Mouse (Mus musculus): ENCODE measurements around the gene Tnnt3. TPM values are rescaled to one million over a fixed set of nuclear protein-coding genes. Genes with fewer than 3 reads are reported as not detected.

Gene Tnnt3
- polyA plus RNA-seq, 1 experiment: not detected

- TF ChIP-seq TAL1 (IDR thresholded peaks at IDR 0.05; ENCODE audit: low read length) (no peak), GATA1 (IDR thresholded peaks at IDR 0.05; ENCODE audit: low read length) (no peak)
- Histone ChIP-seq H3K27me3 (ENCODE audit: control insufficient read depth) (no peaks in the 10 kb centered on the region), H3K4me3 (replicated peaks) (no peak overlapping the region), H3K36me3 (ENCODE audit: control insufficient read depth) (no peaks in the 10 kb centered on the region), H3K4me1 (ENCODE audit: control insufficient read depth) (peaks cover 8% of the 10 kb centered on the region), H3K9me3 (ENCODE audit: control insufficient read depth, low read length) (no peaks in the 10 kb centered on the region)
Observed at GRCm38 (mm10) chr7:142560942-142561855, 62.6 kb downstream of the Tnnt3 start.

DNA sequence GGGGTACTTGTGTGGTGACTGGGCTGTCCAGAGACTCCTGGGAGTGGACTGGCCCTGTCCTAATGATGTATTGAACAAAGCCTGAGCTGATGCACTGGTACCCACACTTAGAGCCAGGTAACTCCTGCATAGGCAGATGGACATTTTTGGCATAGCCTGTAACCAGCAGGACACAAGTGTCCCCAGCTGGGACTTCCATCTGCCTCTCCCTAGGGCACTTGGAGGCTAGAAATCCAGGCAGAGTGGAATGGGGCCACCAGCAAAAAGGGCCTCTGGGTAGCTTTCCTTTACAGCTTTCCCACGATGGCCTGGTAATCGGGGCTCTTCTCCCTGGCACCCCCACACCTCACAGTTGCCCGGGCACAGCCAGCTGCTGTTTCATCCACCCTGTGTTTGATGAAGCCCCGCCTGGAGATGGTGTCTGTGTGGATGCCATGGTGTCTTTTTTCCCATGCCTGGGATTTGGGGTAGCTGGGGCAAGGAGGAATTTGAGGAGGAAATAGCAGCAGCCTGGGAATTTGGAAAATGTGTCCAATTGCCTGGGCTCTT lies 63.3 kb downstream of the Tnnt3 start:
- no peak for TF ChIP-seq GATA1 (IDR thresholded peaks at IDR 0.05; ENCODE audit: low read length)
- TF ChIP-seq TAL1 (IDR thresholded peaks at IDR 0.05; ENCODE audit: low read length): no peak
- Histone ChIP-seq H3K4me1 (ENCODE audit: control insufficient read depth) (peaks cover 8% of the 10 kb centered on the region), H3K27me3 (ENCODE audit: control insufficient read depth) (no peaks in the 10 kb centered on the region), H3K36me3 (ENCODE audit: control insufficient read depth) (no peaks in the 10 kb centered on the region), H3K4me3 (replicated peaks) (no peak overlapping the region), H3K9me3 (ENCODE audit: control insufficient read depth, low read length) (no peaks in the 10 kb centered on the region)

DNA sequence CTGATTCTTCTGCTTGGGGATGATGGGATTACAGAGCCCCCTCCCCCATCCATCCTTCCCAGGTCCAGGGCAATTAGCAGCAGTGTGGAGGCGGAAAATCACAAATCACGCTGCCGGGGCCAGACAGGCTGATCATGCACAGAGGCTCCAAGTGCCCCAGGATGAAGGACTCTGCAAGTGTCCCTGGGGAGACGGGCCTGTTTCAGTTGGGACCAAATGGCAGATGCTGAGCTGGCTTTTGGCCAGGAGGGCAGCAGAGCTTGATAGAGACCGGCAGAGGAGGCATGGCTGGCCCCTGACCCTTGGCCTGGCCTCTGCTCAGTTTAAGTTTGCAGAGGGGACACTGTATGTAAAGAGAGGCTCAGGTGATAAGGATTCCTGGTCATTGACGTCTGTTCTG lies 64.5 kb downstream of the Tnnt3 start:
- Histone ChIP-seq H3K4me1 (ENCODE audit: control insufficient read depth) (peaks cover 6% of the 10 kb centered on the region), H3K27me3 (ENCODE audit: control insufficient read depth) (no peaks in the 10 kb centered on the region)

GRCm38 (mm10) chr7:142564955-142565643 lies 66.5 kb downstream of the Tnnt3 start:
- Histone ChIP-seq H3K27me3 (ENCODE audit: control insufficient read depth) (no peaks in the 10 kb centered on the region), H3K36me3 (ENCODE audit: control insufficient read depth) (no peaks in the 10 kb centered on the region), H3K9me3 (ENCODE audit: control insufficient read depth, low read length) (no peaks in the 10 kb centered on the region), H3K4me3 (replicated peaks) (no peak overlapping the region), H3K4me1 (ENCODE audit: control insufficient read depth) (peaks cover 6% of the 10 kb centered on the region)
- TF ChIP-seq GATA1 (IDR thresholded peaks at IDR 0.05; ENCODE audit: low read length) (no peak), TAL1 (IDR thresholded peaks at IDR 0.05; ENCODE audit: low read length) (no peak)

More for the DNA sequence above, 64.5 kb downstream of the Tnnt3 start:
- no peaks in the 10 kb centered on the region for H3K9me3 ChIP-seq (ENCODE audit: control insufficient read depth, low read length)
- no peak overlapping the region for H3K4me3 ChIP-seq (replicated peaks)
- TF ChIP-seq GATA1 (IDR thresholded peaks at IDR 0.05; ENCODE audit: low read length) (no peak), TAL1 (IDR thresholded peaks at IDR 0.05; ENCODE audit: low read length) (no peak)
- H3K36me3 ChIP-seq (ENCODE audit: control insufficient read depth): no peaks in the 10 kb centered on the region

Other genes with a start within 250 kb of the Tnnt3 start
- not detected in 2 replicates for gene Gm2431, start 240.5 kb upstream of the Tnnt3 start, polyA plus RNA-seq (2012)
- not detected in 2 replicates for gene Gm4559, start 224.5 kb upstream of the Tnnt3 start, polyA plus RNA-seq (2012)
- not detected in 2 replicates for gene Krtap5-1, start 201.7 kb upstream of the Tnnt3 start, polyA plus RNA-seq (2012)
- not detected in 2 replicates for gene Krtap5-4, start 195.3 kb upstream of the Tnnt3 start, polyA plus RNA-seq (2012)
- gene Ifitm10, start 125.1 kb upstream of the Tnnt3 start, polyA plus RNA-seq (2012): 0.36 and 0.47 TPM in 2 replicates
- gene Gm49369, start 116.2 kb upstream of the Tnnt3 start, polyA plus RNA-seq (2012): 19.7 and 19.8 TPM in 2 replicates
- 14.4 and 21.7 TPM in 2 replicates for gene Ctsd, start 110.8 kb upstream of the Tnnt3 start, polyA plus RNA-seq (2012)
- gene Syt8, start 64.0 kb upstream of the Tnnt3 start, polyA plus RNA-seq (2012): not detected in 2 replicates
- gene Tnni2, start 57.0 kb upstream of the Tnnt3 start, polyA plus RNA-seq (2012): 0.22 TPM in 1 of 2 replicates, not detected in the other
- 0.05 and 0.21 TPM in 2 replicates for gene Lsp1, start 38.0 kb upstream of the Tnnt3 start, polyA plus RNA-seq (2012)
- 0.90 and 2.4 TPM in 2 replicates for gene Mrpl23, start 33.9 kb downstream of the Tnnt3 start, polyA plus RNA-seq (2012)
- gene Igf2, start 168.0 kb downstream of the Tnnt3 start, polyA plus RNA-seq (2012): 3.3 and 4.3 TPM in 2 replicates
- 0.01 TPM in 1 of 2 replicates, not detected in the other for gene Gm49394, start 171.1 kb downstream of the Tnnt3 start, polyA plus RNA-seq (2012)
- not detected in 2 replicates for gene Ins2, start 244.5 kb downstream of the Tnnt3 start, polyA plus RNA-seq (2012)

All from erythroblast, embryonic 14.5 days (primary cell).